Mouse (Mus musculus) gastrocnemius, postnatal 14 days (tissue): ENCODE measurements at regions not wholly inside any gene's neighbourhood (a gene's known extent, or its start where the extent isn't known, plus 50 kb on each side); places are given as distances from the start of the nearest gene placed in this dataset.

Experiments
- DNase-seq: peaks from one replicate; pipeline ENCODE4 v3.0.0; 2021; ENCODE audit warnings: mixed read lengths
- intact Hi-C: fragments of 180-260 bp; cut with DNase I; formaldehyde crosslinking; loops from one replicate; pipeline ENCODE4 v1.15.1; 2025; ENCODE audit warnings: low total_unique reads

GRCm38 (mm10) chr5:51933331-51933730 is 257.0 kb downstream of the Dhx15 start:
- no peak for DNase-seq
- intact Hi-C loops: no loop called here

DNA sequence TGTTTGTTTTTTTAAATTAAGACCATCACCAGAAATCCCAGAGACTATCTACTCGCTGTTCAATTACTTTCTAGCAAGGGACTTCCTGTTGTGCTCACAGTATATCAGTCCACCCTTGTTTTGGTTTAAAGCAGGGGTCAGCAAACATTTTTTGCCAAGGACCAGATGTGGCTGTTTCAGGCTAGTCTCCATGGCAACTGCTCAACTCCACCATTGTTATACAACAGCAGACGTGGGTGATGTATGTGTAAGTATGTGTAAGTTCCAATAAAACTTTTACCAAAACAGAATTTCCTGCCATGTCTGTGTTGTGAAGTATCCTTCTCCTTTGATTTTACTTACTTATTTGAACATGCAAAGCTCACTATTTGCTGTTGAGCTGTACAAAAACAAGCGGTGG is 259.9 kb downstream of the Dhx15 start:
- intact Hi-C loops: no loop called here

GRCm38 (mm10) chr5:51928801-51929200 is 261.5 kb downstream of the Dhx15 start:
- no peak for DNase-seq
- intact Hi-C loops: no loop called here

More for the DNA sequence above, 259.9 kb downstream of the Dhx15 start:
- DNase-seq: no peak

DNA sequence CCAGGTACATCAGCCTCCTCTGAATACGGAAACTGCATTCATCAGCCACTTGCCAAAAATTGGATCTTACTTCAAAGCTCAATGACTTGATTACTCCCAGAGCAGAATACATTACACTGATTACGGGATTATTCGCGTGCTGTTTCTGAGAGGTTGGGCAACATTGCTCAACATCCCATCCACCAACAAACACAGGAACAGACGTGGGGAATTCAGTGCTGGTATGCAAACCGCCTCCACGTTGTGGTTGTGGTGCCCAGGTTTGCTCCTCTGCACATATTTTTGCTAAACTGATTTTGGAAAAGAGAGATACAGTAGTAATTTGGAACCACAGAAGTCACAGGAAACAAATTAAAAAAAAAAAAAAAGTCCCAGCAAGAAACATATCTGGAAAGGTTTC is 266.9 kb downstream of the Dhx15 start:
- no peak for DNase-seq
- intact Hi-C loops: no loop called here

GRCm38 (mm10) chr5:51922973-51923372 is 267.3 kb downstream of the Dhx15 start:
- no peak for DNase-seq
- intact Hi-C loops: no loop called here

- intact Hi-C loops: no loop called here
- no peak for DNase-seq
Observed at GRCm38 (mm10) chr5:51922494-51922893, 267.8 kb downstream of the Dhx15 start.

DNA sequence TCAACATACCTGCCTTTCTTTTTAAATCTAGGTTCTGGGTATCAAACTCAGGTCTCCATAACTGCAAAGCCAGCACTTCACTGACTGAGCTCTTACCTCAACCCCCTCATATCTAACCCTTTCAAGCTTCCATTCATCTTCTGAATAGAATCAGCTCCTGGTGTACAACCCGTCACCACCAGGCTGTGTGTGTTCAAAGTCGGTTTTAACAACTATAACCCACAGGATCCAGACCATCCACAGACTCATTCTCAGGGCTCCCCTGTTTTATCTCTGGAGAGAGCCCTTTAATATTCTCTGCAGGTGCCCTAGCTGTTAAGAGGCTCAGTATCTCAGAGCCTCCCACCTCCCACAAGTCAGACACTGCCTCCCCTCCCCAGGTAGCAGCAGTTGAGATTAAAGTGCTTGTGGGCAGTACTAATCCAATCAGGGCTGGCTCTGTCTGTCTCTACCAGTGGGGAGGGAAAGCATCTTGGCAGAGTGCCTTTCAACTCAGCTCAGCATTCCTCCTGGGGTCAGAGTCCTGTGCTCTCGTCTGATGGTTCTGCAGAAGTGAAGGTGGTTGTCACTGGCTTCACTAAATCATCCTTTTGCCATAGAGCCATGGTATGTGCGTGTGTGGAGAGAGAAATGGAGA is 272.4 kb downstream of the Dhx15 start:
- no peak for DNase-seq

GRCm38 (mm10) chr5:51914731-51915130 is 275.6 kb downstream of the Dhx15 start:
- no peak for DNase-seq
- intact Hi-C loops: no loop called here

More for the DNA sequence above, 272.4 kb downstream of the Dhx15 start:
- intact Hi-C loops: no loop called here

DNA sequence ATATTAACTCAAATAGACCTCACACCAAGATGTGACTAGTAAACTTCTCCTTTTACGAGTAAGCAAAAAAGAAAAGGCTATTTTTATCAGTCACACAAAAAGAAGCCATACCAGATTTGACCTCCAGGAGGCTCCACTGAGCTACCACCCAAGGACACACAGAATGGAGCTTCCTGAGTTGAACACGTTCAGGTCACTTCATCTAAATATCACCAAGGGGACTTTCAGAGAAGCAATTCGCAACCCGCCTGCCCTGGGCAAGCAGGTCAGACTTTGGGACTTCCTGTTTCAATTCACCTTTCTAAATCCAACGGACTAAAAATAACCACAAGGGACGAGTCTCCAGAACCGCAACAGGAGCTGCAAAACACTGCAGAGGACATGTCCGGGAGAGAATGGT is 281.5 kb downstream of the Dhx15 start:
- no peak for DNase-seq
- intact Hi-C loops: no loop called here

- no peak for DNase-seq
- intact Hi-C loops: no loop called here
Observed at GRCm38 (mm10) chr5:51906315-51907109, 283.8 kb downstream of the Dhx15 start.

- intact Hi-C loops: no loop called here
- no peak for DNase-seq
Observed at GRCm38 (mm10) chr5:51894159-51894558, 296.2 kb downstream of the Dhx15 start.

- no peak for DNase-seq
- intact Hi-C loops: no loop called here
Observed at GRCm38 (mm10) chr5:51891341-51891740, 299.0 kb downstream of the Dhx15 start.

DNA sequence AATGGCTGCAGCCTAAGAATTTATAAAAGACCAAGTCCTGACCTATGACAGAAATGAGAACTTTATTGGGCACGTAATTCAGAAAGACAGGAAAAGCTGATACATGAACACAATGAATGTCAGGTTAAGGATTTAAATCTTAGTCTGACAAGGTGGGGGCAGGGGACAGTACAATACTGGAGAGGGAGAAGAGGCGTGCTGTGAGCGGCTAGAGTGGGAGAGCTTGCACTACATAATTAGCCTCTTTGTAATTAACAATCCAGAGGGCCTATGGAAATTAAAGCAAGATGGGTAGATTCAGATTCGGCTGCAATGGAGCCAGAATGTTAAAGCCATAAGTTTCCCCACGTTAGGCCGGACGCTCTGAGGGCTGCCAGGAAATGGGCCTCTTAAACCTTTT is 301.9 kb downstream of the Dhx15 start:
- intact Hi-C loops: no loop called here
- DNase-seq: no peak

DNA sequence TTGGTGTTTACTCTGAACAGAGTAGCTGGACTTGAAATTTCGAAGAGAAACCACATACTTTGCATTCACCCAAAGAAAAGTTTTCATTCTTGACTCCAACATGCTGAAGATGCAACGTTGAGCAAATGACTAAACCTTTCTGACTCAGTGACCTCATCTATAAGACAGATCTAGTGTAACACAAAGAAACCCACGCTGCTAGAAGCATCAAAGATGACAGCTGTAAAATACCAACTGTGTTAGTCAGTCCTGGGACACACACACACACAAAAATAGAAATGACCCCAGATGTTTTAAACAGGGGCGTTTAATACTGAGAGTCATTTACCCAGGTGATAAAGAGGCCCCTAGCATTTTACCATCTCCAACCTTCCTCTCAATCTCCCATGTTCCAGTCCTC is 307.7 kb downstream of the Dhx15 start:
- no peak for DNase-seq
- intact Hi-C loops: no loop called here

GRCm38 (mm10) chr5:51882173-51882572 is 308.1 kb downstream of the Dhx15 start:
- no peak for DNase-seq
- intact Hi-C loops: no loop called here

DNA sequence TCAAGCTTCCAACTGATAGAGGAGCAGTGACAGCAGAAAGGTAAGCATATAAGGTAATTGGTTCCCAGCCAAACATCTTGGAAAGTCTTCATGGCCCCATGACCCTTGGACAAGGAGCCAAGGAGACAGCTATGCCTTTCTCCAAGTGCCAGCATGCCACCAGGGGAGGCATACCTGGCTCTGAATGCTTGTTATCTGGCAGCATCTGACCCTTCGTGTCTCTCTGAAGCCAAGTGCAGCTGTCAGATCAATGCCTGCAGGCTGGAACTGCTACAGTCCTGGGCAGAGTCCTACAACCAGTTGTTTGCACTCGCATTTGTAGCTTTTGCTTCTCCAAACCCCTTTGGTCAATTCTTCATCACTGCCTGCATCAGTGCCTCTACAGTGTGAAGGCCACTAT is 309.3 kb upstream of the Ppargc1a start:
- DNase-seq: no peak
- intact Hi-C loops: no loop called here

- intact Hi-C loops: no loop called here
- no peak for DNase-seq
Observed at GRCm38 (mm10) chr5:51873571-51873970, 306.0 kb upstream of the Ppargc1a start.

DNA sequence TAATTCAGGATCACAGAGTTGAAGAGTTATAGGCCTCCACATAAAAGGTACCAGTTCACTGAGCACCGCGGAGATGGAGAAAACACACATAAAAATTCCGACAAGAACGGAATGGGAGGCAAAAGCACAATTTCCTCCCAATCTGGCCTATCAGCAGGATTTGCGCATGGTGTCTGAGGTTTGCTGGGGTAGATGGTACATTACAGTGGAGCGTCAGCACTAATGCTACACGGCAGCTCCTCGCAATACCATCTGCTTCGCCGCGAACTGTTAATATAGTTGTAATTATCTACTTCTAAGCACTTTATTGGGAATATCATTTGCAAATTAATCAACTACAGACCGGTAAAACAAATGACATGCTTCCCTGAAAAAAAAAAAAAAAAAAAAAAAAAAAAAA is 304.2 kb upstream of the Ppargc1a start:
- intact Hi-C loops: loop anchor here (2.0 kb wide), 1 partner anchor 69 kb away; no protein-coding TSS in a partner anchor
- no peak for DNase-seq

DNA sequence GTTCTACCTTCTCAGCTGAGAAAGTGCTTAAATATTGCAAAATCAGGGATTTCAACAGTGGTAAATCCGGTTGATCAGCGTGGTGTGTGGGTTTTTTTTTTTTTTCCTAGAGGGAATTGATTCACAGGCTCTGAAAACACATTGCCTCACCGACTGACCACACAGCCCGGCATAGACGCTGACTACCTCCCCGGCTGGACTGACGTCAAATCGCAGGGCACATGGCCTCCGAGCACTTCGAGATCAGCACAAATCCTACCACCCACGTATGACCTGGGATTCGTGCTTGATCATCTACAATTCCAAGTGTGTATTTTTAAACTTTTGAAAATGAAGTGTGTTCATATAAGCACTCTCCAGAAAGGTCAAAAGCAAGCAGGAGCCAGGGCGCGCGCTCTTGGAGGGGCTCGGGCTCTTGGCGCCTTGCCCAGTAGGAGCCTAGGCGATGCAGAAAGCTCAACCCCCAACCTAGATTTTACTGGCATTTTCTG is 300.7 kb upstream of the Ppargc1a start:
- intact Hi-C loops: no loop called here
- no peak for DNase-seq

DNA sequence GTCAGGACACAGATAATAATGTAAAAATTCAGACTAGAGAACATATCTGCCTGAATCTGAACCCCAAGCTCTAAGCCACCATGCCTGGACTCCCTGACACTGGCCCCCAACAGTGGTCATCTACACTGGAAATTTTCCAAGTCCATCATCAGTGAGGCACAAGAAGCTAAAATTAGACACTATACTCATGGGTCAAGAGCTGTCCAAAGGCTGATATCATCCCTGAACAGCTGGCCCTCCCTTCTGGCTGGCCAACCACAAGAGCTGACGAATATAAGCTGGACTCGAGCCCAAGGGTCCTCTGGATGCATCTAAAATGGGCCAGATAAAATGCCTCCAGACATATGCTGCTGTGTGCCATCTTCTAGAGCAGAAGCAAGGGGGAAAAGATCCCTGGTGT is 298.5 kb upstream of the Ppargc1a start:
- intact Hi-C loops: no loop called here
- no peak for DNase-seq

GRCm38 (mm10) chr5:51860496-51860895 is 293.0 kb upstream of the Ppargc1a start:
- intact Hi-C loops: no loop called here
- no peak for DNase-seq
